Mouse (Mus musculus) mature B cell (primary cell): ENCODE measurements around the gene Zfp462.
"Not testable (repeated sequence)": the region's sequence is repeated elsewhere in the genome, so short reads cannot be mapped to it uniquely, and the experiment has no call there.

Experiments
- in situ Hi-C: fragments of 300-500 bp; cut with MboI; formaldehyde crosslinking; loops from 2 replicates; pipeline ENCODE4 v1.14.3; 2019

Zfp462 gene

DNA sequence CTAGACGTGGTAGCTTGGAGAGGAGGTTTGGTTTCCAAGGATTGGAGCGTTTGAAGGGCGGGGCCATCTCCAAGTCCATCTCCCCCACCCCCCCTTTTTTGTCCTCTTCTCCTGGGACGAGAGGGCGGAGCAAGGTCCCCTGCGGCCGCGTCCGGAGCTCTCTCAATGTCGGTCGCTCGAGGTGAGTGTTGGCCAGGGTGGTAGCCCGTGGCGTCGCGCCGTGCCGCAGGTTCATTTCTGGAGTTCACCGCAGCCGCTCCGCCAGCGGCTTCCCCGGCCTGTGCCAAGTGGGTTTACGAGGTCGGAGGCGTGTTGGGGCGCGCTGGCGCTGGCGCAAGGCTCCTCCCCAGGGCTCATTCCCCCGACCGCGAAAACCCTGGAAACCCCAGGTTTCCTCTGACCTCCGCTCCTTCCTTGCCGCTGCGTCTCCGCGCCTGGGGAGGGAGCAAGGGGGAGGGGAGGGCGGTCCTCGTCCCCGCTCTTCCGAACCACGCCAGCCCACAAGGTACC is at the start of gene Zfp462:
Gene Zfp462 (plus strand): TSS at position 128 of the 510 bp plus-strand sequence.
- in situ Hi-C loops, result no loop called here

DNA sequence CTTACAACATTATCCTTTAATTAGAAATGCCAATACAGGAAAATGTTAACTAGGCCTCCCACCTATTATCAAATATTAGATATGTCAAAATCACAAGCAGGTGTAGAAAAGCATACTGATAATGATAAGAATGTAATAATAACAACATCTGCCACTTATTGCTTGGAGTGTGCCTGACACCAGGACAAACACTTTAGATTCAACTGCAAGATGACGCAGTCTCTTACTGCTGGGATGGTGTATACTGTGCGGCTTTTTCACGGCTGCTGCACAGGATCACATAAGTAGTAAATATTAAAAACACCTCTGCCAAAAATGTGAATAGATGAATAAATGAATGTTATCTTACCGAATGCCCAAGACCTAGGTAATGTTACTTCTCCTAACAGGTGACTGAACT is 48.8 kb upstream of the Zfp462 start:
- in situ Hi-C loops, result no loop called here

DNA sequence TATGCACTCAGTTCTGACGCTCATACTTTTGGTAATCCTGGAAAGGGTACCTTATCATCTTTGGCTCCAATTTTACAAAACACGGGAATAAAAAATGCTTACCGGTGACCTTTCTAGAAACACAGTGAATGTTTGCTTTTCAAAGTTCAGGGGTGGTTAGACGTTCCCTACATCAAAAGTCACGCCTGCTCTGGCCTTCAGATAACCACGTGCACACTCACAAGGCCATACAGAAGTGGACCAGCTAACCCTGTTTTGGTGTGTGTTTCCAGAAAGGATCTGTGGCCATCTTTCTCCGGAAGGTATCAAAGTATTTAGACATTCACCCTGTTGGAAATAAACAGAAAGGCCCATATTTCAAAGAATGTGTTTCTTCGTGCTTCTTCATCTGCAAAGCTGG is 40.2 kb upstream of the Zfp462 start:
- in situ Hi-C loops, result no loop called here

DNA sequence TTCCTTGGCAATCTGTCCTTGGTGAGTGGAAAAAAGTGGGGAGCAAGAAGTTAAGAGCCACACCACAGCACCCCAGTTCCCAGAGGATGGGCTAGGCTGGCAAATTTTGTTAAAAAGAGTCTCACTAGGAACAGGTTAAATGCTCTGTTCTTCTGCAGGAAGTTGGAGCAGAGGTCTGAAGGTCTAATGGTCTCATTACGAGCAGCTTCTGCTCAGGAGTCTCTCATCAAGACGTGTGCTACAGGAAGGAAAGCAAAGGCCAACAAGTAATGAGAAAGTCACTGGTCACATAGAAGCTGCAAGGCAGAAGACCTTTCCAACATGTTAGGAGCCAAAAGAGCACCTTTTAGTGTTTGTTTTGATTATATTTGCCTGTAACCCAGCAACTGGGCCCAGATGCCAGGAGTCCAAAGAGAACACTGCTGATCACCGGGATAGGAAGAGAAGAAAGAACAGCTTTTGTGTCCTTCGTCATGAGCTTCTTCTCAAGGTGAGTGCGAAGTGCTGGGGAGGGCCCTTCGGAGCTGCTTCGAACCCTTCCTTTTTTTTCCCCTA is 39.4 kb upstream of the Zfp462 start:
- in situ Hi-C loops, result no loop called here

DNA sequence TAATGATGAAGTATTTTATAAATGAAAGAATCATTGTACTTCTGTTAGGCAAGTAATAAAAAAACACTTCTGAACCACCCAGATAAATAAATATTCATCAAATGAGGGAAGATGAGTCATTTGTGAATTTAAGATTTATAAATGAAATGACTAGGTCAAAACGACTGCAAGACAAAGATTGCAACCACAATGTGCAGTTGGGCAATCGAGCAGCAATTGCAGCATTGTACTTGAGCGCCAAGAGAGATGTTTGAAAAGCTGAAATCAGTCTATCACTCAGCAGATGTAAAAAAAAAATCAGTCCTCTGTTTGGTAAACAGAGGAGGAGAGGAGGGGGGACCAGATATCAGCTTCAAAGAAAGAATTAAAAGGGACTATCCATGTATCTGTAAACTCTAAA is 34.5 kb upstream of the Zfp462 start:
- in situ Hi-C loops, result no loop called here

DNA sequence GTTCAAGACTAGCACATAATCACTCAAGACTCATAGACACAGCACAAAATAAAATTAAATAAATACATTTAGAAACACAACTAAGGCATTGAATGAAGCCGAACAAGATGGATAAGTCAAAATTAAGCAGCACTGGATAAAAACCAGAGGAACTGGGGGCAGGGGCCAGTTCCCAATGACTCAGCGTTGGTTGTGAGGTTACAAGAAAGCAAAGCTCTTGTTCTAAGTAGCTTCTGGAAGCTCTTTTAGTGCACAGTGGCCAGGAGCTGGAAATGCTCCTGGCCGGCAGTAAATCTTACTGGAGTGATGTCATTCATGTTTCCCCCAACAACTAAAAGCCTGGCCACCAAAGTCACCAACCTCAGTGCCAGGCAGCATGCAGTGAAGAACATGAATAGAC is 26.6 kb upstream of the Zfp462 start:
- in situ Hi-C loops, result no loop called here

DNA sequence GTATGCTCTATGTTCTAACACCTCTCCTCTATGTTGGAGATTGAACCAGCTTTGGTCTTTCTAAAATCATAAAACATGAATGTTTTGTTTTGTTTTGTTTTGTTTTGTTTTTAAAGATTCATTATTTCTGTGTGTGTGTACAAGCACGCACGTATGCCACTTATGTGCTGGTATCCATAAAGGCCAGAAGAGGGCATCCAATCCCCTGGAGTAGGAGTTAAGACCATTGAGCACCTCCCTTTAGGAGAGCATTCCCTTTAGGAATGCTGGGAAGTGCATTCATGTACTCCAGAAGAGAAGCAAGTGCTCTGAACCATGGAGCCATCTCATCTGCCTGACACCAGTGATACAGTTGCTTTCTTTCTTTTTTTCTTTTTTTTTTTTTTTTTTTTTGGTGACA is 21.5 kb upstream of the Zfp462 start:
- in situ Hi-C loops, result no loop called here

DNA sequence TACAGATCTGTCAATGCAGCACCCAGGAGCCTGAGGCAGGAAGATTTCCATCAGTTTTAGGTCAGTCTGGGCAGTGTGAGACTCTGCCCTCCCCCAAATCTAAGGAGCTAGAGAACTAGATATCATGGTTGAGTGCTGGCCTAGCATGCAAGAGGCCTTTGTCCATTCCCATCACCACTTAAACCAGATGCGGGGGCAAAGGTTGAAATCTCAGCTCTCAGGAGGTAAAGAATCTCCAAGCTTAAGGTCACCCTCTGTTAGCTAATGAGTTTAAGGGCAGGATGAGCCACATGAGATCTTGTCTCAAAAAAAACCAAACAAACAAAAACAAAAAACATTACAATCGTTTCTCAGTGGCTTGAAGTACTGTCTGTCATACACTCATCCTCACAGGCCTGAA is 20.5 kb upstream of the Zfp462 start:
- in situ Hi-C loops, result no loop called here

DNA sequence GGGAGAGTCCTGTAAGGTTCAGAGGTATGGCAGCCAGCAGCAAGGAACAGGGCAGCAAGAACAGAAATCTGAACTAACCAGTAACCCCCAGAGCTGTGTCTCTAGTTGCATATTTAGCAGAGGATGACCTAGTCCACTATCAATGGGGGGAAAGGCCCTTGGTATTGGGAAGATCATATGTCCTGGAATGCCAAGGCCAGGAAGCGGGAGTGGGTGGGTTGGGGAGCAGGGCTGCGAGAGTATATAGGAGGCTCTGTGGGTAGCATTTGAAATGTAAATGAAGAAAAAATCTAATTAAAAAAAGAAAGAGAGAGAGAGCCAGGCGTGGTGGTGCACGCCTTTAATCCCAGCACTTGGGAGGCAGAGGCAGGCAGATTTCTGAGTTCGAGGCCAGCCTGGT is 18.4 kb upstream of the Zfp462 start:
- in situ Hi-C loops, result not testable (repeated sequence)

DNA sequence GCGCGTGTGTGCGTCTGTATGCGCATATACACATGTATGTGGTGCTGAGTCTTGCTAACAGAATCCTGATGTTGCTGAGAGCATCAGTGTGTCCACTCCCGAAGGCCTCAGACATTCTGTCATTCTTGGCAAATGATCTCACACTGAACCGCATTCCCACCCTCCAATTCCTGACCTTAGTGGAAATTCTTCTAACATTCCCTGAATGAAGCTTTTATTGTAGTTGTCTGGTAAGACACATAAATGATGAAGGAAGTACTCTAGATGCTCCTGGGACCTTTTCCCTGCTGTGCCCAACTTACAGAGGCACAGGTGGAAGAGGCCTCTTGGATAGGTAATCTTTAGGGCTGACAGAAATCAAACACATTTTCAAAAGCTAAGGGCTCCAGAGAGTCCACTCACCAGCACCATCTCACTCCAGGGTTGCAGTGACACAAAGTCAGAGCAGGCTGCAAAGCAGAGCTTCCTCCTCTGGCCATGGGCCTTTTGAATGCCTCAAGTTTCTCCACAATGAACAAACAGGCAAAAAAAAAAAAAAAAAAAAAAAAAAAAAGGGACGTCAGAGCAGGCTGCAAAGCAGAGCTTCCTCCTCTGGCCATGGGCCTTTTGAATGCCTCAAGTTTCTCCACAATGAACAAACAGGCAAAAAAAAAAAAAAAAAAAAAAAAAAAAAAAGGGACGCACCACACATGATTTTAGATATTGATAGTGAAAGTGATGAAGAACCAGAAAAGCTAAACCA is 17.4 kb upstream of the Zfp462 start:
- in situ Hi-C loops, result not testable (repeated sequence)

DNA sequence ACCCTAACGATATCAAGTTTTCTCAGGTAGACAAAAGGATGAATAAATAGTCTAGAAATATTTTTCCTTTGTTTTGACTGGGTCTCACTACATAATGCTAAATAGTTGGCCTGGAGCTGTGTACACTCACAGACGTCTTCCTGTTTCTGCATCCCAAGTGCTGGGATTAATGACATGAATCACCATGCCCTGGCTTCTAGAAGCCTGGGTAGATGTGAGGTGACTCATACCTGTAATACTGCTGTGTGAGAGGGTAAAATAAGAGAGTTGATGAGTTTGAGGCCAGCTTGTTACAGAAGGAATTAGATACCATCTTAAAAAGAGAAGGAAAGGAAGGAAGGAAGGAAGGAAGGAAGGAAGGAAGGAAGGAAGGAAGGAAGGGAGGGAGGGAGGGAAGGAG is 15.2 kb upstream of the Zfp462 start:
- in situ Hi-C loops, result no loop called here

DNA sequence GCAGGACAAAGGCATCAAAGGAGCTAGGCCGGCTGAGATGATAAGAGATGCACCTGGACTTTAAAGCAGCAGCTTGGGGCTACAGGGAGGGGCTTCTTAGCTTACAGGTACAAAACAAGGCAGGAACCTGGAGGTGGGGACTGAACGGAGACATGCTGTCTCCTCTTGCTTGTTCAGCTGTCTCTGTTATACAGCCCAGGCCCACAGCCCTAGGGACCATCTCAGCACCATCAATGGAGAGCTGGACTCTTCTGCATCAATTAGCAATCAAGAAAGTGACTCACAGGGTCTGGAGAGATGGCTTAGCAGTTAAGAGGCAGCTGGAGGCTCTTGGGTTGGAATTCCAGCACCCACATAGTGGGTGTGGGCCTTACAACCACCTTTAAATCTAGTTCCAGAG is 12.2 kb upstream of the Zfp462 start:
- in situ Hi-C loops, result no loop called here

DNA sequence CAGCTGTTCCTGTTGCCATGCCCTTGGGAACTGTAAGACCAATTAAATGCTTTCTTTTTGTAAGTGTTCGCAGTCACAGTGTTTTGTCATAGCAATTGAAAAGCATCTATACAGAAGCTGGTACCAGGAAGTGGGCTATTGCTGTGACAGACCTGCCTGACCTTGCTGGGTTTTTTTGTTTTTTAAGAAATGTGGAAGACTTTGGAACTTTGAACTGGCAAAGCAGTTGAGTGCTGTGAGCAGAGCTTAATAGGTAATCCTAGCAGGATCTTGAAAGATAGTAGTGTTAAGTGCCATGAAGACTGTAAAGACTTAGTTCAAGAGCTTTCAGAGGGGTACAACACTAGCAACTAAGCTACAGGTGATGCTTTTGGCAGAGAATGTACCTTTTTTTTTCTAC is 7.7 kb upstream of the Zfp462 start:
- in situ Hi-C loops, result no loop called here

DNA sequence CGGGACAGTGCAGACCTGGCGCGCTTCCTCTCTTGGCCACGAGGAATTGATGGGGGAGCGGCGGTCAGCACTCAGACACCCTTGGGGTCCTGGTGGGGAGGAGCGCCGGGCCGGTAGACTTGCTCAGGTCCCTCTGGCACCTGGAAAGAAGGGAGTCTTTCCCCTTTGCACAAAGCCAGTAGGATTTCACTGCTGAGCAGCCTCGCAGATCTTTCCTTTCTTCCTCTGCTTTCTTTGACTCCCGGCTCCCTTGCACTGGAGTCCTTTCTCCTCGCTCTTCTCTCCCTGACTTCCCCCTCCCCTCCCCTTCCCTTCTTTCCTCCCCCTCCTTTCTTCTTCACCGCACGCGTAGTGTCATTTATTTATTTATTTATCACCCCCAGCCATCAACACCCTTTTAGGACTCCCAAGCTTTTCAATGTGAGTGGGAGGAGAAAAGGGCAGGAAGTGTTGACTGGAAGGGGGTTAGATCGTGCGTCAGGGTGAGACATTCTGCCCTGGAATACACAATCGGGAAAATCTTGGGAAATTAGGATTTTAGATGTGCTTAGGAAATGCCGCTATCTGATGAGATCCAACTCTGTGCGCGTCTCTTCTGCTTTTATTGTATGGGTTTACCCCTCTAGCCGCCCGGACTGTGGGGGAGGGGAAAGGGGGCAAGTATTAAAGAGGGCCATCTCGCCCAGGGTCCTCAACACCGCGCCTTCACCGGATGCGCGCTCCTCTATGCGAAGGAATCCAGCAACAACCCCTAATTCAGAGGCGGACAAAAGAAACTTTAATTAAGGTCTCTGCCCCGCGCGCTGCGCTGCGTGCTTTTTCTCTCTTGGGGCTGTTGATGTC is 976 bp downstream of the Zfp462 start:
- in situ Hi-C loops, result no loop called here

DNA sequence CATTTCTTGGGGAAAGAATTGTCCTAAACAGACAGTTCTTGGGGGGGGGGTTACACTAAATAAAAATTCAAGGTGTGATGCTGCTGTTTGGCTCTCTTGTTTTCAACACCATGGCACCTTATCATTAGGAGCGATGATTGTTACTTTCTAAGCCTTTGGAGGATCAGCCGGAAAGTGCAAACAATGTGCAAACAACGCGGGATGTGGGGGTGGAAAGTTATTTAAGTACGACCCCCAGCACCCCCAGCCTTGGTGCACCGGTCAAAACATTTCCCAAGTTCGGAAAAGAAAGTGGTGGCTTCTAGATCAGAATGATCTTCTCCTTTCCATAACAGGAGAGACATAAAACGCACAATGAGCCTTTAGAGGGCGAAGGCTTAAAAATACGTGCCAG is 1.8 kb downstream of the Zfp462 start:
- in situ Hi-C loops, result no loop called here

DNA sequence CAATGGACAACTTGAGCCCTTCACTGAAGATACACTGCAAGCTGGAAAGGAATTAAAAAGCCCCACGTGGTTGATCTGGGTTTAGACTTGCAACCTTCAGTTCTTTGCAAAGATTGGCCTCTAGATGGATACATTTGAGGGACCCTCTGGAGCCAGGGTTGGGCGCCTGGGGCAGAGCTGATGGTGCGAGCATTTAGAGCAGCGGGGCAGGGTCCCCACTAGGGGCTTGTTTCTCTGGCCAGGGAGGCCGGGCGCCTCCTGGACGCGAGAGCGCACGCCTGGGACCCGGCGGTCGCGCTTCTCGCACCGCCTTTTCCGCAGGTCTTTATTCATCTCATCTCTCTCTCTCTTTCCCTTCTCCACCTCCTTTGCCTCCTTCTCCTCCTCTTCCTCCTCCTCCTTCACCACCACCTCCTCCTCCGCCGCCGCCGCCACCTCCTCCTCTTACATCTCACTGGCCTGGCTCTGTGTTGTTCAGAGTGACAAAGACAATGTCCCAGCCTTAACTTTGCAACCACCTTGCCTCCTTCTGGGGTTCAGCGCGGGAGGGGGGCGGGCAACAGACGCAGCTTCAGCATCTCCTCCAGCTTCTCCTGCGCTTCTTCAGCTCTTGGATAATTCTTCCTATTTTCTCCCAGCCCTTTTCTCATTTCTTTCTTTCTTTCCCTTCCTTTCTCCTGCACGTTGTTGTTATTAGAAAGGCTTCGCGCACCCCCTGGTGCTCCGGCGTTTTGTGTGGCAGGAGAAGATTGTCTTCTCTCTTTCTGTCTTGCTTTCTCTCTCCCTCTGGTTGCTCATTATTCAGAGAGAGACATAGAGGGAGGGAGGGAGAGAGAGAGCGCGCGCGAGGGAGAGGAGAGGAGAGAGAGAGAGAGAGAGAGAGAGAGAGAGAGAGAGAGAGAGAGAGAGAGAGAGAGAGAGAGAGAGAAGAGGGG is 2.5 kb downstream of the Zfp462 start:
- in situ Hi-C loops, result no loop called here

DNA sequence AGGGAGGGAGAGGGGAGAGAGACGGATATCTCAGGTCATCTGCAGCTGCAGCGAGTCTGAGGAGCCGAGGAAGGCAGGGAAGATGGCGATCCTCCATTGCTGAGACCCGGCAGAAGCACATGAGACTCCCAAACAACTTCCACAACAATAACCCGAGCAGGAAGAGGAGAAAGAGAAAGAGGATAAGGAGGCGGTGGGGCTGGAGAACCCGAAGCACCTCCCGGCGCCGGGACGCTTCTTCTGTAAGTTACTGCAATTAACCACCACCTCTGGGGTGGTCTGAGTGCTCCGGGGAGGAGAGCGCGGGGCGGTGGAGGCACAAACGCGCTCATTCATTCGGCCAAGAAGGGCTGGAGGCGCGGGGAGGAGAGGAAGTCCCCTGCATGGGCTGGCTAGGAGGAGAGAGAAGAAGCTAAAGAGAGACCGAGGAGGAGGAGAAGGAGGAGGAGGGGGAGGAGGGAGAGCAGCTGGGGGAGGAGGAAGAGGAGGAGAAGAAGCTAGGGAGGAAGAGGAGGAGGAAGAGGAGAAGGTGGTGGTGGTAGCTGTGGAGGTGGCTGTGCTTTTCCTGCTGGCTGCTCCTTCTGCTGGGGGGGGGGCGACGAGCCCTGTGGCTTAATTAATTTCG is 3.3 kb downstream of the Zfp462 start:
- in situ Hi-C loops, result no loop called here

DNA sequence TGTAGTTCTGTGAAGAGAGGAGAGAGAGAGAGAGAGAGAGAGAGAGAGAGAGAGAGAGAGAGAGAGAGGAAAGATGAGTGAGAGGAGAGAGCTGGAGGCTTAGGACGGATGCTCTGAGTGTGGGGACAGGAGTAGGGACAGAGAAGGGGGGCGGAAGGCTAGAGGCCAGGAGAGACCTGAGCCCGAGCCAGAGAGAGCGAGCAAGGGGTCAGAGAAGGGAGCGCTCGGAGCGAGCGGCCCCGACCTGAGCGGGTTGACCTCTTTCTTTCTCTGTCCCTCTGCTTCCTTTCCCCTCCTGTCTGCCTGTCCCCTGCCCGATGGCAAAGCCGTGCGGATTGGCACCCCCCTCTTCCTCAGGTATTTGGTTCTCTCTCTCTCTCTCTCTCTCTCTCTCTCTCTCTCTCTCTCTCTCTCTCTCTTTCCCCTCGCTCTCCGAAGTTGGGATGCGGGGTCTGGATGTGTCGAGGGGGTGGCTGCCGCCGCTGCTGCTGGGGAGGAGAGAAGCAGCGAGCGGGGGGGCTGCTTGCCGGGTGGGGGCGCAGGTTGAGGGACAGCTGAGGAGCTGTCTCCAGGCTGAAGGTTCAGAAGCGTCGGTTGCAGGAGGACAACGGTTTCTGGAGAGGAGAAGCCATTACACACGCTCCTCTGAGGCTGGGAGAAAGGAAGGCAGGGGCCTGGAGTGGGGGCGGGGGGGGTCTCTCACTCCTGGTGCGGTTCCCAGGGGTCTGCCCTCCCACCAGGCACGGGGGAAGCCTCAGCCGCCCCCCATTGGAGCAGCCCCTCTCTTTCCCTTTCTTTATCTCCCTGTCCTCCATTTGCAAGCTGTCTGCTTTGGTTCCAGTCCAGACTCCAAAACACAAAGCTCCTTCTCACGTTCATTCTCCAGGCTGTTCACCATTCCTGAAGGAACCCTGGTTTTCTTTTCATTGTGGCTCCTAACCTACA is 4.0 kb downstream of the Zfp462 start:
- in situ Hi-C loops, result no loop called here

DNA sequence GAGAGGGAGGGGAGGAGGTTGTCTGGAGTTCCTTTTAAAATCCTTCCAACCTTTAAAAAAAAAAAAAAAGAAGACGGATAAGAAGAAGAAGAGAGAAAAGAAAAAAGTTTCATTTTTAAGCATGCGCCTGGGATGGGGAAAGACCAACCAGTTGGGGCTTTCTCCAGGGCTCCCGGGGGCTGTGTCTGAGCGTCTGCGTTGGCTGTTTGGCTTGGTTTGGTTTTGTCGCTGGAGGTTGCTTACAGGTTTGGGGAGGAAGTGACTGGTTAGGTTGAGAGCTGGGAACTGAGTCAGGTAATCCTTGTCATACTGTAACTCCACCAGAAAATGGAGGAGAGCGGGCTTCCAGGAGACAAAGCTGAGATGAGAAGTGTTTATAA is 4.7 kb downstream of the Zfp462 start:
- in situ Hi-C loops, result no loop called here

DNA sequence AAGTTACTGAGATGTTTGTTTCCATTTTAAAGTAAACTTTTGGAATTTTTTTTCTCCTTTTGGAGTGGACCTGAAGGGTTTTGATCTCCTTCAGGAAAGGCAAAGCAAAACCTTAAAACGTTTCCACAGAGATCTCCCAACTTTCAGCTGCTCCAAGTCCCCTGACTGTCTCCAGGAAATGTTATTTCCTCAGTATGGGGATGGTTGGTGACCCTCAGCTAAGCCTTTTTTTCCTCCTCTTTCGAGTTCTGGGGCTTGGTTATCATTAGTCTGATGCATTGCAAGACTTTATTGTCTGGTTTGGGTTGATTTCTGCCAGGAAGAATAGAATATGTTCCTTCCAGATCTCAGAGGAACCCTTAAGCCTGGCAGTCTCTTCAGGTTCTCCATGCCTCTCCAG is 5.3 kb downstream of the Zfp462 start:
- in situ Hi-C loops, result no loop called here
